Mouse (Mus musculus) intestine, embryonic 16.5 days (tissue): ENCODE measurements around the gene Ctss. TPM values are rescaled to one million over a fixed set of nuclear protein-coding genes. Genes with fewer than 3 reads are reported as not detected.
A peak's percentile ranks its signal among the peaks of the same experiment; 100 is the strongest.

Source experiments
- ATAC-seq: fragments of 200-750 bp; cut with Nextera tagmentation; 2 replicates; pipeline ENCODE4 v1.8.0; 2017; ENCODE audit warnings: moderate TSS enrichment, moderate library complexity
- H3K27ac ChIP-seq: fragments of 300-500 bp; sonication (generic); 2 replicates; pipeline ENCODE4 v1.5.1; 2014; ENCODE audit warnings: mild to moderate bottlenecking, low read length
- H3K27me3 ChIP-seq: fragments of 300-500 bp; sonication (generic); replicated peaks from 2 replicates; pipeline ENCODE4 v1.6.1; 2014; ENCODE audit warnings: low read length, control low read depth, mixed read lengths; ENCODE audit not compliant: control insufficient read depth, insufficient read depth
- H3K36me3 ChIP-seq: fragments of 300-500 bp; sonication (generic); 2 replicates; pipeline ENCODE4 v1.6.1; 2014; ENCODE audit warnings: low read length, control low read depth; ENCODE audit not compliant: control insufficient read depth, insufficient read depth
- H3K4me1 ChIP-seq: fragments of 300-500 bp; sonication (generic); 2 replicates; pipeline ENCODE4 v1.6.1; 2014; ENCODE audit warnings: low read length, control low read depth, mixed read lengths; ENCODE audit not compliant: control insufficient read depth, insufficient read depth
- H3K4me2 ChIP-seq: fragments of 300-500 bp; sonication (generic); 2 replicates; pipeline ENCODE4 v1.6.1; 2014; ENCODE audit warnings: low read depth, low read length, control low read depth
- H3K4me3 ChIP-seq: fragments of 300-500 bp; sonication (generic); 2 replicates; pipeline ENCODE4 v1.5.1; 2014; ENCODE audit warnings: mild to moderate bottlenecking, low read length
- H3K9ac ChIP-seq: fragments of 300-500 bp; sonication (generic); 2 replicates; pipeline ENCODE4 v1.6.1; 2014; ENCODE audit warnings: low read depth, low read length
- H3K9me3 ChIP-seq: fragments of 300-500 bp; sonication (generic); 2 replicates; pipeline ENCODE4 v1.6.1; 2016; ENCODE audit warnings: low read length, control low read depth; ENCODE audit not compliant: control insufficient read depth
- WGBS: fragments of 180-500 bp; shearing (Covaris S2); extraction: QIAGEN DNeasy Blood & Tissue Kit; methylation state at CpG from one replicate; pipeline ENCODE4 v1.1.7; 2014; 5-methylcytosine and 5-hydroxymethylcytosine counted together
- polyA plus RNA-seq: library from polyadenylated mRNA; unstranded; fragments of >200 nt; fragmentation: Nextera tagmentation; extraction: Ambion mirVana; gene quantifications from 2 replicates; pipeline ENCODE4 v1.2.1, GENCODE M21; 2015

Gene Ctss
- polyA plus RNA-seq, 1 experiment from 2014 or later: 33.5 TPM

DNA sequence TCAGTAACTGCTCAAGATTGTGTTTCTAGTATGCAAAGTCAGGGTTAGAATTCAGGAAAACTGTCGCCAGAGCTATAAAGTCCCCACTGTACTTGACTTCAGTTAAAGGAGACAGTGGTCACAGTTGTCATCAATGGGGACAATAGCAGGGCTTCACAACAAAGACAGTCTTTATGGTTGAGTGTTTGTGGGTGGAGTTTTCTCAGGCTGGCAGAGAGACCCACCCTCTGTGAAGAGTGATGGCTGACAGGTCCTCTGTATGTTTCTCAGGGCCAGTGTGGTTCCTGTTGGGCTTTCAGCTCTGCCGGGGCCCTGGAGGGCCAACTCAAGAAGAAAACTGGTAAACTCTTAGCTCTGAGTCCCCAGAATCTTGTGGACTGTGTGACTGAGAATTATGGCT, 24.3 kb upstream of the Ctss start:
- 72% methylated on average over 2 of the region's 2 CpGs for WGBS
- H3K36me3 ChIP-seq: no peaks in the 10 kb centered on the region
- H3K9ac ChIP-seq: no peak overlapping the region
- no peak overlapping the region for H3K4me3 ChIP-seq
- H3K4me1 ChIP-seq: no peaks in the 10 kb centered on the region
- no peaks in the 10 kb centered on the region for H3K9me3 ChIP-seq
- H3K27me3 ChIP-seq: no peaks in the 10 kb centered on the region
- H3K4me2 ChIP-seq: no peak overlapping the region
- no peak overlapping the region for H3K27ac ChIP-seq
- ATAC-seq: no peak

DNA sequence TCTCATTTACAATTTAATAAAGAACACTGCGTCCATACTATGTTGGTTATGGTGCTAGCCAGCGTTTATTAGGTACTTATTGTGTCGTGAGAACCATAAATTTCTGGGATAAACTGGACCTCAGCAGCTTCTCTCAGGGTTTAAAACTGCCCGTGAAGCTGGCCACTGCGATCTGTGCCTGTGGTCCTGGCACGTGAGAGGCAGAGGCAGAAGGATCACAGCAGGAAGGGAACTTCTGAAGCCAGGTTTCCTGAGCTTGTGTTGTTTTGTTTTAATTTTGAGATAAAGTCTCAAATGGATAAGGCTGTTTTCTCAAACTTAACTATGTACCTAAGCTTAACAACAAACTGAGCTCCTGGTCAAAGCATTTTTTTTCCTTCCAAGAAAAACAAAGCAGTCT, 17.2 kb upstream of the Ctss start:
- H3K36me3 ChIP-seq: no peaks in the 10 kb centered on the region
- H3K4me3 ChIP-seq: no peak overlapping the region
- no peaks in the 10 kb centered on the region for H3K27me3 ChIP-seq
- 70% methylated on average over 6 of the region's 6 CpGs for WGBS
- no peak overlapping the region for H3K4me2 ChIP-seq
- no peaks in the 10 kb centered on the region for H3K4me1 ChIP-seq
- ATAC-seq: no peak
- no peak overlapping the region for H3K27ac ChIP-seq
- no peak overlapping the region for H3K9ac ChIP-seq
- H3K9me3 ChIP-seq: no peaks in the 10 kb centered on the region

DNA sequence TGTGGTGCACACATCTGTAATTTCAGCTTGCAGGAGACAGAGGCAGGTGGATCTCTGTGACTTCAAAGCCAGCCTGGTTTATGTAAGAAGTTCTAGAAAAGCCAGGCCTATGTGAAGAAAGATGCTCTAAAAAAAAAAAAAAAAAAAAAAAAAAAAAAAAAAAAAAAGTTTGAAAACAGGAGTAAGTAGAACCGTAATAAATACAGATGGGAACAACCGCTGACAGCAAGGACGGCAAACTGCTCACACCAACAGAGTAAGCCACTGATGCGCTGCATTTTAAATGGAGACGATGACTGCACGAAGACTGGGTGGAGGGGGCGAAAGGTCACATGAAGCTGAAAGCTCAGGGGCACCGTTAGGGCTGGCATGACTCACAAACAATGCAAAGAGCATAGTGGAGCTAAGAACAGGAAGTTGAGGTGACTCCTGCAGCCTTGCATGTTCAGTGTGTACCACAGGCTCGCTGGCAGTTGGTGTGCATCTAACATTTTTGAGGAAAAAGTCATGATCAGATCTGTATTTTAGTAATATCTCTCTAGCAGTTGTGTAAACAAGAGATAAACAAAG, 14.9 kb upstream of the Ctss start:
- H3K9me3 ChIP-seq: no peaks in the 10 kb centered on the region
- no peaks in the 10 kb centered on the region for H3K4me1 ChIP-seq
- 64% methylated on average over 9 of the region's 9 CpGs for WGBS
- H3K9ac ChIP-seq: no peak overlapping the region
- no peaks in the 10 kb centered on the region for H3K36me3 ChIP-seq
- H3K4me3 ChIP-seq: no peak overlapping the region
- ATAC-seq: 0 out of 2 replicates have a peak, but pooled peaks have one; percentile 44
- H3K27me3 ChIP-seq: no peaks in the 10 kb centered on the region
- no peak overlapping the region for H3K4me2 ChIP-seq
- H3K27ac ChIP-seq: no peak overlapping the region

DNA sequence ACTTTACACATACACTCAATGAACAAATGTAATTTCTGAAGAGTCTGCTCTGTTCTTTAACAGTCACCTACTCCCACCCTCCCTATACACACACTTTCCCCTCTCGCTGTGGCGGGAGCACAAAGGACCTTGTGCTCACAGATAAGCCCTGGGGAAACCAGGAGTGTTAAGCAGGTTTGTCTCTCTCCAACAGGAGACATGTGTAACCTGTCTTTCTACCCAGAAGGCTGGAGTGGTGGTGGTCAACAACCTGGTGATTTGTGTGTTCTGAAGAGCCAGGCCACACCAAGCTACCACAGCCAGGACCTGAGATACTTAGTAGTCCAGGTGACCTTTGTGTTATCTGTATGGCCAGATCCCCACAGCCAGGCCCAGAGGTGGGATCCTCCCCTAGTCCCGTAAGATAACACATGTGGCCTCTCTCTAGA, 10.0 kb upstream of the Ctss start:
- peaks cover 8% of the 10 kb centered on the region for H3K4me1 ChIP-seq
- peak; percentile 60 for ATAC-seq
- 69% methylated on average over 3 of the region's 3 CpGs for WGBS
- H3K36me3 ChIP-seq: no peaks in the 10 kb centered on the region
- H3K9me3 ChIP-seq: no peaks in the 10 kb centered on the region
- no peak overlapping the region for H3K9ac ChIP-seq
- no peak overlapping the region for H3K27ac ChIP-seq
- H3K4me2 ChIP-seq: no peak overlapping the region
- H3K27me3 ChIP-seq: no peaks in the 10 kb centered on the region
- H3K4me3 ChIP-seq: no peak overlapping the region

DNA sequence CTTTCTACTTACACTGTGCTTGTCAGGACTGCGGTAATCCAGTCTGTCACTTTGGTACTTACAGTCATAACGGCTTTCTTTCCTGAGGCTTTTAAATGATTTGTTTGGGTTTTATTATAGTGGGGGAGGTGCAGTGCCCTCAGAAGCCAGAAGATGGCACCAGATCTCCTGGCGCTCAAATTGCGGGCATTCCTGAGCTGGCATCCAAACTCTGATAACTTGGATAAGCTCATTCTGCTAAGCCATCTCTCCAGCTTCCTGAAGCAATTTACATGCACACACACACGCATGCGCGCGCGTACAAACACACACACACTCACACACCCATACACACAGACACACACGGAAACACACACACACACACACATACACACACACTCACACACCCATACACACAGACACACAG, 9.1 kb upstream of the Ctss start:
- ATAC-seq: peak; percentile 51

DNA sequence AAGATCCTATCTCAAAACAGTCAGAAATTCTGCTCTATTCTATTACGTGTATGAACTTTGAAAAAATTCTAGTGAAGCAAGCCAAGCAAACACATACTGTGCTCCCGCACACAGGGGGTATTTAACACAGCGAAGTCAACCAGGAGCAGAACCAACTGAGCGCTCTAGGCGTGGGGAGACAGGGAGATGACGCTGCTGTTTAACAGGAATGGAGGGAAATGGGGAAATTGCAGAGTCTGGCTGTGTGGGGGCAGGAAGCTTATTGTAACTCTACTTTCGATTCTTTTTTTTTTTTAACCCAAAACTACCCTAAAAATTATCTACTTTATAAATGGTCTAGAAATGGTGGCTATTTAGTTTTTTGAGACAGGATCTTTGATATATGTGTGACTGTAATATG, 7.7 kb upstream of the Ctss start:
- no peak overlapping the region for H3K4me2 ChIP-seq
- H3K4me3 ChIP-seq: no peak overlapping the region
- no peaks in the 10 kb centered on the region for H3K9me3 ChIP-seq
- WGBS: 78% methylated on average over 7 of the region's 7 CpGs
- H3K9ac ChIP-seq: no peak overlapping the region
- H3K4me1 ChIP-seq: peaks cover 15% of the 10 kb centered on the region
- no peak for ATAC-seq
- H3K27me3 ChIP-seq: no peaks in the 10 kb centered on the region
- H3K27ac ChIP-seq: no peak overlapping the region
- no peaks in the 10 kb centered on the region for H3K36me3 ChIP-seq

More for the DNA sequence above, 9.1 kb upstream of the Ctss start:
- WGBS: 20% methylated on average over 10 of the region's 10 CpGs
- no peak overlapping the region for H3K27ac ChIP-seq
- no peaks in the 10 kb centered on the region for H3K36me3 ChIP-seq
- H3K4me3 ChIP-seq: no peak overlapping the region
- no peak overlapping the region for H3K9ac ChIP-seq
- H3K4me2 ChIP-seq: no peak overlapping the region; the same call in 1 of the 2 replicates
- no peaks in the 10 kb centered on the region for H3K27me3 ChIP-seq
- H3K4me1 ChIP-seq: peaks cover 8% of the 10 kb centered on the region
- no peaks in the 10 kb centered on the region for H3K9me3 ChIP-seq

DNA sequence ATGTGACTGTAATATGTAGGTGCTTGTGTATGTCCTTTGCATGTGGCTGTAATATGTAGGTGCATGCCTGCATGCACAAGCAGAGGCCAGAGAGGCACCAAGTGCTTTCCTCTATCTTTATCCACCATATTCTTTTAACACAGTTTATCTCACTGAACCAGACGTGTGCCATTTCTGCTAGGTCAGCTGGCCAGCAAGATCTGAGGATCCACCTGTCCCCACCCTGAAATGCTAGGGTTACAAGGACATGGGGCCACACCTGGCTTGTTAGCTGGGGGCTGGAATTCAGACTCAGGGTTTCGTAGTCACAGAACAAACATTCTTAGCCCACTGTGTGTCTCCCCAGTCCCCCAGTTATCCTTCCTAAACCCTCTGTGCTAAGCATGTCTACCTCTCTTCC, 7.3 kb upstream of the Ctss start:
- ATAC-seq: peak; percentile 57
- H3K9me3 ChIP-seq: no peaks in the 10 kb centered on the region
- no peaks in the 10 kb centered on the region for H3K27me3 ChIP-seq
- H3K4me2 ChIP-seq: no peak overlapping the region
- 58% methylated on average over 2 of the region's 2 CpGs for WGBS
- no peak overlapping the region for H3K9ac ChIP-seq
- H3K4me3 ChIP-seq: no peak overlapping the region
- no peaks in the 10 kb centered on the region for H3K36me3 ChIP-seq
- H3K27ac ChIP-seq: no peak overlapping the region
- peaks cover 15% of the 10 kb centered on the region for H3K4me1 ChIP-seq

DNA sequence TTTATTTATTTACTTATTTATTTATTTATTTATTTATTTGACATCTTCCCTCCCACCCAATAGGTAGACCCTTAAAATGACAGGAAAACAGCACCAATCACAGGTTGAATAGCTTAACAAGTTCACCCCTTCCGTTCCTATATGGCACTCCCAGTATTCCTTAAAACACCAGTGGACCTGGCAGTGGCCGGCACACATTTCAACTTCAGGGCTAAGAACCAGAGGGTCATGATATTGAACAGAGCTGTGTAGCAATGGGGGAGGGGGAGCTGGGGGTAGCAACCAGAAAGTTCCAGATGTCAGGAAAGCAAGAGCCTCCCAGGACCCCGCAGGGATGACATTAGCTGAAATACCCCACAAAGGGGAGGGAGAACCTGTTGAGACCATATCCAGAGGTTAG, 6.5 kb upstream of the Ctss start:
- 78% methylated on average over 3 of the region's 3 CpGs for WGBS
- Histone ChIP-seq H3K9ac (no peak overlapping the region), H3K36me3 (no peaks in the 10 kb centered on the region), H3K4me3 (no peak overlapping the region), H3K27ac (no peak overlapping the region), H3K4me1 (peaks cover 15% of the 10 kb centered on the region), H3K27me3 (no peaks in the 10 kb centered on the region), H3K4me2 (no peak overlapping the region), H3K9me3 (no peaks in the 10 kb centered on the region)
- ATAC-seq: no peak

DNA sequence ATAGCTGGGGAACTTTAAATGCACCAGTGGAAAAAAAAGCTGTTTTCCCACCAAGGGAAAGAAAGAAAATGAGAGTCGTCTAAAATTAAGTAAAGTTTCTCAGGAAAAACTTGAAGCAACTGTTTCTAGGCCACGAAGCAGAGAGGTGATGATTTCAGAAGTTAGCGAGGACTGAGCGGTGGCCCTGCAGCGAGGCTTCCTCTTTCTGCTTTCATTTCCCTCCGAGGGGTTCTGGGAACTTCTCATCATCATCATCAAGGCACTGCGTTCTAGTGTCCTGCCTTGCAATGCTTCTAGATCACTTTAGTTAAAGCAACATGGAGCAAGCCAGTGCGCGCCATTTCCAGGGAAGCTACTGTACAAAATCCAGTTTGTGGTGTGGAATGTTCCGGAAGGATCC, 5.4 kb upstream of the Ctss start:
- Histone ChIP-seq H3K9me3 (no peaks in the 10 kb centered on the region), H3K27ac (no peak overlapping the region)

DNA sequence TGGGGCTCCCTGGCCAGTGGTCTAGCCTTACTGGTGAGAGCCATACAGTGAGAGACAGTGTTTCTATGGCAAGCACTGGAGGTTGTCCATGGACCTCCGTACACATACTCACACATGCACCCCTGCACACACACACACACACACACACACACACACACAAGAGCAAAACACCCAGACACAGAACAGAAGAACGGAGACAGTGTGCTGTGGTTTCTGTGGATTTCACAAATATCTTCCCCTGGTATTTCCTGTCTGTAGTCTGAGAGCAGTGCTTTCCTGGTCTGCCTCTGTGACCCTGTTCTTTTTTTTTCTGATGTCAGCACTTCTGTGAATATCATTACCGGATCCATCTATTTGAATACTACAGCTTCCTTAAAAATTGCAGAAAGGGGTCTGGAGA, 2.9 kb upstream of the Ctss start:
- ATAC-seq: no peak
- no peak overlapping the region for H3K4me2 ChIP-seq
- 0 out of 2 replicates have a peak, but pooled peaks cover 10% of the 10 kb centered on the region for H3K4me1 ChIP-seq
- 42% methylated on average over 3 of the region's 3 CpGs for WGBS
- no peak overlapping the region for H3K4me3 ChIP-seq
- H3K27ac ChIP-seq: peak overlapping the region; percentile 41
- no peaks in the 10 kb centered on the region for H3K27me3 ChIP-seq
- no peaks in the 10 kb centered on the region for H3K9me3 ChIP-seq
- no peaks in the 10 kb centered on the region for H3K36me3 ChIP-seq
- H3K9ac ChIP-seq: no peak overlapping the region; the same call in 1 of the 2 replicates

More for the DNA sequence above, 5.4 kb upstream of the Ctss start:
- WGBS: 85% methylated on average over 10 of the region's 10 CpGs
- Histone ChIP-seq H3K4me3 (no peak overlapping the region), H3K4me2 (no peak overlapping the region), H3K9ac (no peak overlapping the region), H3K36me3 (no peaks in the 10 kb centered on the region), H3K27me3 (no peaks in the 10 kb centered on the region), H3K4me1 (peaks cover 15% of the 10 kb centered on the region)
- no peak for ATAC-seq
